Mouse (Mus musculus): Measurements from ENCODE around the gene Tbc1d9b. TPM values are rescaled to one million over a fixed set of nuclear protein-coding genes. Genes with fewer than 3 reads are reported as not detected.
A peak's percentile ranks its signal among the peaks of the same experiment; 100 is the strongest.

The Tbc1d9b gene
- polyA plus RNA-seq, 2 experiments, result 8.4 to 9.5 TPM

- Histone ChIP-seq H3K4me1 (replicated peaks; ENCODE audit: control insufficient read depth in 2 of 2, insufficient read depth in 2 of 2, low read length in 1 of 2) (peaks cover 5 to 17% of the 10 kb centered on the region in 2 experiments), H3K36me3 (replicated peaks; ENCODE audit: control insufficient read depth, insufficient read depth, low read depth) (no peaks in the 10 kb centered on the region; the same call in 1 of the 2 replicates), H3K27me3 (ENCODE audit: control insufficient read depth, insufficient read depth, low read length) (no peaks in the 10 kb centered on the region), H3K9me3 (ENCODE audit: control insufficient read depth, low read length) (no peaks in the 10 kb centered on the region), H3K4me3 (ENCODE audit: insufficient read depth in 1 of 2, low read depth in 2 of 2, low read length in 2 of 2) (peak overlapping the region; percentile 64 to 77), H3K27ac (peak overlapping the region; percentile 64), H3K4me2 (ENCODE audit: low read depth) (peak overlapping the region; percentile 64), H3K9ac (replicated peaks) (peak overlapping the region; percentile 72)
- under 1% methylated on average over 27 of the region's 27 CpGs for WGBS (ENCODE audit: insufficient replicate concordance)
- ATAC-seq (ENCODE audit: insufficient read depth) (peak; percentile 99), DNase-seq (ENCODE audit: low read depth in 3 of 3, low spot score in 3 of 3) (peak; percentile 95 to 98 (median 96))
- no peak; the same call in 1 of the 2 replicates for TF ChIP-seq CTCF (IDR thresholded peaks at IDR 0.05; ENCODE audit: low read depth)
- TF ChIP-seq EP300 (IDR thresholded peaks at IDR 0.05; ENCODE audit: low read depth), result no peak; the same call in 1 of the 2 replicates
These were observed 43.6 kb downstream of the Tbc1d9b start for GRCm38 (mm10) chr11:50174730-50175187.

DNA sequence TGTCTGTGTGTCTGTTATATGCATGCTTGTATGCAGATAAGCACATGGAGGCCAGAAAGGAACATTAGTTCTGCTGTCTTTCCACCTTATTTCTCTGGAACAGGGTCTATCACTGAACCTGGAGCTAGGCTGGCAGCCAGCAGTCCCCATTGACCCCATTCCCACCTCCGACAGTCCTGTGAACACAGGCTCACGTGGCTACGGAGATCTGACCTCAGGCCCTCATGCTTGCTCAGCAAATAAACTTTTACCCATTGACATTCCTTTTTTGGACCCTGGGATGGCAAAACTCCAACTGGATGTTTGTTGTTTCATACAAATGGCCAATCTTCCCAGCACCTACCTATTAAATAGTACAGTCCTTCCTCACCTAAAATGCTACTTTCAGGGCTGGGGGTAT, 45.2 kb downstream of the Tbc1d9b start:
- H3K4me1 ChIP-seq (replicated peaks; ENCODE audit: control insufficient read depth in 2 of 2, insufficient read depth in 2 of 2, low read length in 1 of 2), result peaks cover 5 to 17% of the 10 kb centered on the region in 2 experiments
- no peaks in the 10 kb centered on the region for H3K9me3 ChIP-seq (ENCODE audit: control insufficient read depth, low read length)
- H3K27me3 ChIP-seq (ENCODE audit: control insufficient read depth, insufficient read depth, low read length), result no peaks in the 10 kb centered on the region
- H3K4me3 ChIP-seq (ENCODE audit: insufficient read depth in 1 of 2, low read depth in 2 of 2, low read length in 2 of 2), result no peak overlapping the region
- H3K36me3 ChIP-seq (replicated peaks; ENCODE audit: control insufficient read depth, insufficient read depth, low read depth), result no peaks in the 10 kb centered on the region
- H3K4me2 ChIP-seq (ENCODE audit: low read depth), result no peak overlapping the region
- 71% methylated on average over 3 of the region's 3 CpGs for WGBS (ENCODE audit: insufficient replicate concordance)
- H3K27ac ChIP-seq, result no peak overlapping the region
- H3K9ac ChIP-seq (replicated peaks), result no peak overlapping the region
- DNase-seq (ENCODE audit: low read depth in 3 of 3, low spot score in 3 of 3) (peak in 1 of 3 experiments; percentile 26), ATAC-seq (ENCODE audit: insufficient read depth) (no peak)
- no peak for TF ChIP-seq CTCF (IDR thresholded peaks at IDR 0.05; ENCODE audit: low read depth)

GRCm38 (mm10) chr11:50177111-50177510, 45.9 kb downstream of the Tbc1d9b start:
- ATAC-seq (ENCODE audit: insufficient read depth) (no peak), DNase-seq (ENCODE audit: low read depth in 3 of 3, low spot score in 3 of 3) (no peak)
- Histone ChIP-seq H3K9ac (replicated peaks) (no peak overlapping the region), H3K4me1 (replicated peaks; ENCODE audit: control insufficient read depth in 2 of 2, insufficient read depth in 2 of 2, low read length in 1 of 2) (peaks cover 5 to 17% of the 10 kb centered on the region in 2 experiments), H3K4me2 (ENCODE audit: low read depth) (no peak overlapping the region), H3K4me3 (ENCODE audit: insufficient read depth in 1 of 2, low read depth in 2 of 2, low read length in 2 of 2) (no peak overlapping the region), H3K27ac (no peak overlapping the region), H3K9me3 (ENCODE audit: control insufficient read depth, low read length) (no peaks in the 10 kb centered on the region), H3K27me3 (ENCODE audit: control insufficient read depth, insufficient read depth, low read length) (no peaks in the 10 kb centered on the region), H3K36me3 (replicated peaks; ENCODE audit: control insufficient read depth, insufficient read depth, low read depth) (no peaks in the 10 kb centered on the region)
- 79% methylated on average over 6 of the region's 6 CpGs for WGBS (ENCODE audit: insufficient replicate concordance)
- TF ChIP-seq CTCF (IDR thresholded peaks at IDR 0.05; ENCODE audit: low read depth) (no peak), EP300 (IDR thresholded peaks at IDR 0.05; ENCODE audit: low read depth) (no peak)

DNA sequence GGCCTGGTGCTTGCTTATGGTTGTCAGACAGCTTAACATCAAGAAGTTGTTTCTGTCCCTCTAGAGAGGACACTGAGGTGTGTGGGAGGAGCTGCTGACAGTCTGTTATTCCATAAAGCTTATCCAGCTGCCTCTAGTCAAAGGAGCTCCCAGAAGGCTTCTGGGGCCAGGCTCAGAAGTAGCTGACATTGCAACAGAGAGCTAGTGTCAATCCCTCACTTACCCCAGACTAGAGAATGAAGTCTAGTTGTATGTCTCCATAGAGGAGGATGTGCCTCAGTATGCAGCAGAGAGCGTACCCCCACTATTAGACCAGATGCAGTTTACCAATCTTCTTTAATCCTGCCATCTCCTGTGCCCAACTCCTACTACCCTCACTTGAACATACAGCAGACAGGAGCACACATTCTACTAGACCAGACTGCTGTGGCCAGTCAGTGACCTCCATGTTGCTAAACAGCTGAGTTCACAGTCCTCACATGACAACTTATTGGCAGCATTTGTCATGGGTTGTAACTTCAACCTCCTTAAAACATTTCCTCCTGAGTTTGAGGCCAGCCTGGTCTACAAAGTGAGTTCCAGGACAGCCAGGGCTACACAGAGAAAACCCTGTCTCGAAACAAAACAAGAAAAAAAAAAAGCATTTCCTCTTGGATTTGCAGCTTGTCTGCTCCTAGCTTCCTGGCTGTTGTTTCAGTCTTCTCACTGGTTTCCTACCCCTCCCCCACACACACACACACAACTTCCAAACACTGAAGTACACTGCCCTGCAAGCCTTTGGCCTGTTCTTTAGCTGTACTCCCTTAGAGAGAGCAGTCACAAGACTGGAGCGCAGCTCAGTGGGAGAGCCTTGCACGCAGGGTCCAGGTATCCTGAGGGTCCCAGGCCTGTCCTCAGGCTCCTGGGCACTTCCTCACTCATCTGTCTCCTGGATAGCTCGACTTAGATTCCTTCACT, 47.6 kb downstream of the Tbc1d9b start:
- no peak for TF ChIP-seq EP300 (IDR thresholded peaks at IDR 0.05; ENCODE audit: low read depth)
- TF ChIP-seq CTCF (IDR thresholded peaks at IDR 0.05; ENCODE audit: low read depth), result no peak
- DNase-seq (ENCODE audit: low read depth in 3 of 3, low spot score in 3 of 3) (no peak), ATAC-seq (ENCODE audit: insufficient read depth) (no peak)
- no peaks in the 10 kb centered on the region for H3K36me3 ChIP-seq (replicated peaks; ENCODE audit: control insufficient read depth, insufficient read depth, low read depth)
- H3K27ac ChIP-seq, result no peak overlapping the region
- H3K4me1 ChIP-seq (replicated peaks; ENCODE audit: control insufficient read depth in 2 of 2, insufficient read depth in 2 of 2, low read length in 1 of 2), result peaks cover 5 to 24% of the 10 kb centered on the region in 2 experiments
- 60% methylated on average over 5 of the region's 5 CpGs for WGBS (ENCODE audit: insufficient replicate concordance)
- no peak overlapping the region for H3K9ac ChIP-seq (replicated peaks)
- H3K4me3 ChIP-seq (ENCODE audit: insufficient read depth in 1 of 2, low read depth in 2 of 2, low read length in 2 of 2), result no peak overlapping the region
- no peaks in the 10 kb centered on the region for H3K9me3 ChIP-seq (ENCODE audit: control insufficient read depth, low read length)
- H3K27me3 ChIP-seq (ENCODE audit: control insufficient read depth, insufficient read depth, low read length), result no peaks in the 10 kb centered on the region
- no peak overlapping the region for H3K4me2 ChIP-seq (ENCODE audit: low read depth)
